Mouse (Mus musculus) urinary bladder, postnatal 10 days (tissue): ENCODE data around the gene Gtf2f2.
"Not testable (repeated sequence)": the region's sequence is repeated elsewhere in the genome, so short reads cannot be mapped to it uniquely, and the experiment has no call there.

Source experiments
- DNase-seq: peaks from one replicate; pipeline ENCODE4 v3.0.0; 2022; ENCODE audit warnings: low spot score

Gene Gtf2f2

GRCm38 (mm10) chr14:75912665-75913064, 98.0 kb downstream of the Gtf2f2 start:
- no peak for DNase-seq

GRCm38 (mm10) chr14:75911968-75912367, 98.7 kb downstream of the Gtf2f2 start:
- DNase-seq = no peak

GRCm38 (mm10) chr14:75906931-75907330, 103.7 kb downstream of the Gtf2f2 start:
- no peak for DNase-seq

- no peak for DNase-seq
Measured at GRCm38 (mm10) chr14:75904972-75905371, 105.7 kb downstream of the Gtf2f2 start.

GRCm38 (mm10) chr14:75903131-75903530, 107.5 kb downstream of the Gtf2f2 start:
- no peak for DNase-seq

GRCm38 (mm10) chr14:75902013-75902412, 108.7 kb downstream of the Gtf2f2 start:
- DNase-seq = no peak

GRCm38 (mm10) chr14:75900793-75901499, 109.7 kb downstream of the Gtf2f2 start:
- no peak for DNase-seq

GRCm38 (mm10) chr14:75899566-75899965, 111.1 kb downstream of the Gtf2f2 start:
- DNase-seq = peak; percentile 62

- no peak for DNase-seq
Measured at GRCm38 (mm10) chr14:75892118-75892517, 118.5 kb downstream of the Gtf2f2 start.

- no peak for DNase-seq
Measured at GRCm38 (mm10) chr14:75883873-75884272, 126.8 kb downstream of the Gtf2f2 start.

- no peak for DNase-seq
Measured at GRCm38 (mm10) chr14:75883330-75883729, 127.3 kb downstream of the Gtf2f2 start.

- no peak for DNase-seq
Measured at GRCm38 (mm10) chr14:75881856-75882255, 128.8 kb downstream of the Gtf2f2 start.

- no peak for DNase-seq
Measured at GRCm38 (mm10) chr14:75878980-75879379, 131.7 kb downstream of the Gtf2f2 start.

- DNase-seq = no peak
Measured at GRCm38 (mm10) chr14:75877297-75877696, 133.4 kb downstream of the Gtf2f2 start.

- peak; percentile 49 for DNase-seq
Measured at GRCm38 (mm10) chr14:75876320-75877043, 134.2 kb downstream of the Gtf2f2 start.

- DNase-seq = no peak
Measured at GRCm38 (mm10) chr14:75873612-75874011, 137.1 kb downstream of the Gtf2f2 start.

- DNase-seq = no peak
Measured at GRCm38 (mm10) chr14:75871750-75872149, 138.9 kb downstream of the Gtf2f2 start.

- no peak for DNase-seq
Measured at GRCm38 (mm10) chr14:75871111-75871510, 139.6 kb downstream of the Gtf2f2 start.

- no peak for DNase-seq
Measured at GRCm38 (mm10) chr14:75870631-75871030, 140.0 kb downstream of the Gtf2f2 start.

- no peak for DNase-seq
Measured at GRCm38 (mm10) chr14:75869769-75870363, 140.8 kb downstream of the Gtf2f2 start.

GRCm38 (mm10) chr14:75868028-75868427, 142.6 kb downstream of the Gtf2f2 start:
- not testable (repeated sequence) for DNase-seq

- no peak for DNase-seq
Measured at GRCm38 (mm10) chr14:75866706-75867333, 143.8 kb downstream of the Gtf2f2 start.
